Mouse (Mus musculus) CH12.LX (cell line): Measurements from ENCODE around the gene Plk2. TPM values are rescaled to one million over a fixed set of nuclear protein-coding genes. Genes with fewer than 3 reads are reported as not detected.

ENCODE experiments used
- DNase-seq: peaks from one replicate; pipeline ENCODE4 v3.0.0-alpha.2; 2013; ENCODE audit errors: extremely low read depth
- H3K27ac ChIP-seq: 2 replicates; pipeline ENCODE4 v1.5.1; 2012; ENCODE audit warnings: low read depth, mild to moderate bottlenecking, control low read depth, moderate library complexity; ENCODE audit not compliant: insufficient read depth
- H3K27me3 ChIP-seq: replicated peaks from 2 replicates; pipeline ENCODE3; 2012; ENCODE audit warnings: inconsistent platforms
- H3K36me3 ChIP-seq, 2 experiments: replicated peaks in 1 of 2; 2 replicates each; pipeline versions ENCODE3 to v1.6.1; 2012; ENCODE audit warnings: inconsistent platforms in 1 of 2, low read length in 1 of 2, mild to moderate bottlenecking in 1 of 2, mixed read lengths in 1 of 2, moderate library complexity in 1 of 2; ENCODE audit not compliant: control insufficient read depth in 1 of 2, insufficient read depth in 1 of 2
- H3K4me1 ChIP-seq, 2 experiments: 2 replicates each; pipeline ENCODE4 v1.6.1; 2012; ENCODE audit warnings: inconsistent platforms in 1 of 2, moderate library complexity in 1 of 2; ENCODE audit not compliant: insufficient read depth in 2 of 2, control insufficient read depth in 1 of 2
- H3K4me2 ChIP-seq: 2 replicates; pipeline ENCODE4 v1.6.1; 2012; ENCODE audit warnings: low read depth, mild to moderate bottlenecking, control low read depth; ENCODE audit not compliant: poor library complexity, insufficient read depth, severe bottlenecking
- H3K4me3 ChIP-seq, 3 experiments: fragments of 150-350 bp in 1 of 3; sonication (generic) in 1 of 3; replicated peaks in 1 of 3; 2 replicates each; pipeline versions ENCODE3 to v1.5.1; 2011 to 2012; ENCODE audit warnings: low read depth in 2 of 3, low read length in 2 of 3, mild to moderate bottlenecking in 2 of 3, moderate library complexity in 2 of 3, control low read depth in 1 of 3, improper control_type of control experiment in 1 of 3, inconsistent platforms in 1 of 3, mixed read lengths in 1 of 3; ENCODE audit not compliant: poor library complexity in 1 of 3
- H3K79me2 ChIP-seq: replicated peaks from 2 replicates; pipeline ENCODE4 v1.6.1; 2012; ENCODE audit warnings: mild to moderate bottlenecking, moderate library complexity; ENCODE audit not compliant: control insufficient read depth, poor library complexity, insufficient read depth, severe bottlenecking; ENCODE audit errors: extremely low read depth
- H3K9ac ChIP-seq: 2 replicates; pipeline ENCODE4 v1.6.1; 2012; ENCODE audit warnings: low read depth, mild to moderate bottlenecking, control low read depth, moderate library complexity; ENCODE audit not compliant: insufficient read depth
- H3K9me3 ChIP-seq: replicated peaks from 2 replicates; pipeline ENCODE3; 2012; ENCODE audit warnings: low read length, inconsistent platforms, mixed read lengths
- CHD2 ChIP-seq: IDR thresholded peaks from 2 replicates; pipeline ENCODE4 v1.6.1; 2011; ENCODE audit warnings: low read length, improper control_type of control experiment
- CTCF ChIP-seq, 2 experiments: IDR thresholded peaks in 1 of 2; conservative IDR thresholded peaks in 1 of 2; 2 replicates each; pipeline ENCODE4 v1.5.1; 2011 to 2012; ENCODE audit warnings: low read depth in 2 of 2, low read length in 2 of 2, improper control_type of control experiment in 1 of 2, inconsistent platforms in 1 of 2, mild to moderate bottlenecking in 1 of 2, moderate library complexity in 1 of 2
- ELF1 ChIP-seq: IDR thresholded peaks from 2 replicates; pipeline ENCODE4 v1.6.1; 2014; ENCODE audit warnings: low read depth, mild to moderate bottlenecking, inconsistent platforms, low read length, improper control_type of control experiment
- GABPA ChIP-seq: IDR thresholded peaks from 2 replicates; pipeline ENCODE4 v1.6.1; 2012; ENCODE audit warnings: low read depth, low read length, improper control_type of control experiment, inconsistent platforms; ENCODE audit not compliant: insufficient replicate concordance
- HCFC1 ChIP-seq: IDR thresholded peaks from 2 replicates; pipeline ENCODE4 v1.6.1; 2012; ENCODE audit warnings: low read depth, mild to moderate bottlenecking, inconsistent platforms, low read length, improper control_type of control experiment
- JUN ChIP-seq: IDR thresholded peaks from 2 replicates; pipeline ENCODE4 v1.6.1; 2011; ENCODE audit warnings: low read depth, mild to moderate bottlenecking, low read length, improper control_type of control experiment, moderate library complexity; ENCODE audit not compliant: insufficient read depth
- JUND ChIP-seq: conservative IDR thresholded peaks from 2 replicates; pipeline ENCODE4 v1.6.1; 2011; ENCODE audit warnings: low read depth, low read length, improper control_type of control experiment
- MAZ ChIP-seq: IDR thresholded peaks from 2 replicates; pipeline ENCODE4 v1.6.1; 2012; ENCODE audit warnings: low read depth, mild to moderate bottlenecking, inconsistent platforms, low read length, improper control_type of control experiment, moderate library complexity
- MEF2A ChIP-seq: IDR thresholded peaks from 2 replicates; pipeline ENCODE4 v1.6.1; 2014; ENCODE audit warnings: low read depth, mild to moderate bottlenecking, inconsistent platforms, low read length, improper control_type of control experiment, borderline replicate concordance
- MXI1 ChIP-seq: IDR thresholded peaks from 2 replicates; pipeline ENCODE4 v1.6.1; 2011; ENCODE audit warnings: mild to moderate bottlenecking, low read depth, low read length, improper control_type of control experiment
- MYC ChIP-seq: IDR thresholded peaks from 2 replicates; pipeline ENCODE4 v1.6.1; 2011; ENCODE audit warnings: low read depth, mild to moderate bottlenecking, improper control_type of control experiment, low read length
- NRF1 ChIP-seq: IDR thresholded peaks from 2 replicates; pipeline ENCODE4 v1.6.1; 2014; ENCODE audit warnings: low read depth, mild to moderate bottlenecking, inconsistent platforms, low read length, improper control_type of control experiment, moderate library complexity
- PAX5 ChIP-seq: IDR thresholded peaks from 2 replicates; pipeline ENCODE4 v1.6.1; 2012; ENCODE audit warnings: low read length, inconsistent platforms, mixed read lengths
- POLR2A ChIP-seq: IDR thresholded peaks from 2 replicates; pipeline ENCODE4 v1.6.1; 2011; ENCODE audit warnings: low read depth, mild to moderate bottlenecking, improper control_type of control experiment, low read length
- SMC3 ChIP-seq: IDR thresholded peaks from 2 replicates; pipeline ENCODE4 v1.6.1; 2011; ENCODE audit warnings: low read depth, low read length, improper control_type of control experiment
- USF1 ChIP-seq: IDR thresholded peaks from 2 replicates; pipeline ENCODE4 v1.6.1; 2014; ENCODE audit warnings: low read depth, mild to moderate bottlenecking, inconsistent platforms, low read length, improper control_type of control experiment
- USF2 ChIP-seq: conservative IDR thresholded peaks from 2 replicates; pipeline ENCODE4 v1.6.1; 2011; ENCODE audit warnings: low read depth, low read length, improper control_type of control experiment
- ZC3H11A ChIP-seq: IDR thresholded peaks from 2 replicates; pipeline ENCODE4 v1.6.1; 2012; ENCODE audit warnings: low read depth, mild to moderate bottlenecking, inconsistent platforms, low read length, improper control_type of control experiment
- ZNF384 ChIP-seq: IDR thresholded peaks from 2 replicates; pipeline ENCODE4 v1.6.1; 2012; ENCODE audit warnings: low read depth, low read length, improper control_type of control experiment, inconsistent platforms
- dilution Hi-C: fragments of 300-500 bp; cut with MboI; formaldehyde crosslinking; loops from 2 replicates; pipeline ENCODE4 v1.14.3; 2020; ENCODE audit warnings: low sequenced_read_pairs; ENCODE audit not compliant: extremely low pct_unique_long_range_greater_than_20kb, extremely low pct_ligation_motif_present
- in situ Hi-C: fragments of 300-500 bp; cut with MboI; formaldehyde crosslinking; loops from 3 replicates; pipeline ENCODE4 v1.14.3; 2019; ENCODE audit warnings: low sequenced_read_pairs, low pct_ligation_motif_present, low pct_unique_long_range_greater_than_20kb, mixed read lengths
- polyA plus RNA-seq: library from polyadenylated mRNA; unstranded; fragments of >175 nt; gene quantifications from 2 replicates; pipeline ENCODE4 v1.2.1, GENCODE M21; 2012; ENCODE audit warnings: low read depth; ENCODE audit not compliant: insufficient read length
- total RNA-seq, 2 experiments: library from RNA; depleted of rRNA; stranded (reverse); fragments of 300-350 nt in 1 of 2; fragments of >200 nt in 1 of 2; gene quantifications; 2 replicates each; pipeline ENCODE4 v1.2.3; 2012 to 2014

Plk2 gene
- total and polyA plus RNA-seq, 3 experiments: 5.1 to 8.9 (median 7.4) TPM

DNA sequence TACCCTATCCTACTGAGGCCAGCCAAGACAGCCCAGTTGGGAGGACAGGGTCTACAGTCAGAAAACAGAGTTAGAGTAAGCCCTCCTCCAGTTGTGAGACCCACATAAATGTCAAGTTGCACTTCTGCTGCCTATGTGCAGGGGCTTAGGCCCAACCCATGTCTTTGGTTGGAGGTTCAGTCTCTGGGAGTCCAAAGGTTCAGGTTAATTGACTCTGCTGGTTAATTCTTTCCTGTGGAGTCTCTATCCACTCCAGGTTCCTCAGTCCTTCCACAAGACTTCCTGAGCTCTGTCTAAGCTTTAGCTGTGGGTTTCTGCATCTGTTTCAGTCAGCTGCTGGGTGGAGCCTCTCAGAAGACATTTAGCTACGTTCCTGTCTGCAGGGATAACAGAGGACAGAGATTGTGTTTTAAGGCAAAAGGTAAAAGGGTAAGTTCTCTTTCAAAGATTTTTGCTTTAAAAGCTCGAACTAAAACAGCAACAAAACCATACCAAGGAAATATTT, 37.3 kb downstream of the Plk2 start:
- dilution Hi-C loops (no loop called here), in situ Hi-C loops (no loop called here)
- Histone ChIP-seq H3K79me2 (no peaks in the 10 kb centered on the region), H3K27ac (no peak overlapping the region), H3K4me2 (no peak overlapping the region), H3K4me3 (no peak overlapping the region), H3K9me3 (no peaks in the 10 kb centered on the region), H3K4me1 (no peaks in the 10 kb centered on the region), H3K36me3 (no peaks in the 10 kb centered on the region), H3K9ac (no peak overlapping the region), H3K27me3 (no peaks in the 10 kb centered on the region)
- TF ChIP-seq USF2: no peak
- TF ChIP-seq SMC3: no peak
- no peak for DNase-seq

DNA sequence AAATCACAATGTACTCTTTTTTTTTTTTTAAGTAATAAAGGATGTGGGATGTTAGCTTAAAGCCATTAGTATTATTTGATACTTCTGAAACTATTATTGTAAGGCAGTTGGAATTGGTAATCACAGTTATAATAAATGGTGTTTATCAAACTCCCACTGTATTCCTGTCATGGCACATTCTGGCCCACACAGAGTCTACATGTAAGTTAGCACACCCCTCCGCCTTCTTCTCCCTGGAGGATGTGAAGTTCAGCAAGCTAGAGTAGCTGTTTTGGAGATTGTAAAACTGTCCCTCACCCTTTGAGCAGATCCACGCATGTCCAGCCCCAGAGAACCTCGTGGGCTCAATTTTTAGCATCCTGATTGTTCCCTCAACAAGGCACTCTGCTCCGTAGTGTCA, 37.8 kb downstream of the Plk2 start:
- H3K4me1 ChIP-seq: no peaks in the 10 kb centered on the region
- dilution Hi-C loops (no loop called here), in situ Hi-C loops (no loop called here)
- H3K36me3 ChIP-seq: no peaks in the 10 kb centered on the region
- DNase-seq: no peak
- no peaks in the 10 kb centered on the region for H3K27me3 ChIP-seq
- no peak overlapping the region for H3K4me2 ChIP-seq
- no peak for TF ChIP-seq USF2
- no peak for TF ChIP-seq GABPA
- no peak for TF ChIP-seq ZNF384
- TF ChIP-seq CHD2: no peak
- no peak for TF ChIP-seq ELF1
- no peak for TF ChIP-seq NRF1
- no peak for TF ChIP-seq MAZ
- TF ChIP-seq JUND: no peak
- no peak for TF ChIP-seq MEF2A
- TF ChIP-seq MXI1: no peak
- no peak for TF ChIP-seq ZC3H11A
- no peak for TF ChIP-seq POLR2A
- TF ChIP-seq JUN: no peak
- TF ChIP-seq MYC: no peak
- no peak for TF ChIP-seq CTCF (conservative IDR thresholded peaks at IDR 0.05 in 1 of 2, IDR thresholded peaks at IDR 0.05 in 1 of 2; ENCODE audit: low read depth in 2 of 2, low read length in 2 of 2)
- TF ChIP-seq HCFC1: no peak
- no peak for TF ChIP-seq PAX5
- TF ChIP-seq USF1: no peak
- H3K9me3 ChIP-seq: no peaks in the 10 kb centered on the region
- no peak overlapping the region for H3K27ac ChIP-seq
- no peaks in the 10 kb centered on the region for H3K79me2 ChIP-seq
- H3K4me3 ChIP-seq: no peak overlapping the region
- no peak overlapping the region for H3K9ac ChIP-seq
